Mouse (Mus musculus): Measurements from ENCODE around the gene Sh3pxd2b. TPM values are rescaled to one million over a fixed set of nuclear protein-coding genes. Genes with fewer than 3 reads are reported as not detected.

Gene Sh3pxd2b
- polyA plus RNA-seq, 1 experiment from 2014 or later, result 1.3 TPM

GRCm38 (mm10) chr11:32424600-32424999 lies 77.0 kb downstream of the Sh3pxd2b start:
- Histone ChIP-seq H3K27ac (ENCODE audit: low read length) (no peak overlapping the region), H3K36me3 (ENCODE audit: control insufficient read depth, insufficient read depth) (no peaks in the 10 kb centered on the region), H3K4me3 (ENCODE audit: low read depth, low read length) (no peak overlapping the region), H3K4me2 (ENCODE audit: low read depth, low read length) (no peak overlapping the region), H3K9me3 (replicated peaks; ENCODE audit: control insufficient read depth, low read length) (no peaks in the 10 kb centered on the region), H3K27me3 (ENCODE audit: control insufficient read depth, insufficient read depth, low read depth, low read length) (no peaks in the 10 kb centered on the region), H3K9ac (ENCODE audit: low read depth, low read length) (no peak overlapping the region), H3K4me1 (ENCODE audit: control insufficient read depth, low read depth, low read length) (no peaks in the 10 kb centered on the region)
- 57% methylated on average over 4 of the region's 4 CpGs for WGBS (ENCODE audit: insufficient replicate concordance)
- ATAC-seq (ENCODE audit: low read depth), result no peak

- H3K27me3 ChIP-seq (ENCODE audit: control insufficient read depth, insufficient read depth, low read depth, low read length), result no peaks in the 10 kb centered on the region
- WGBS (ENCODE audit: insufficient replicate concordance), result 54% methylated on average over 10 of the region's 10 CpGs
- no peaks in the 10 kb centered on the region for H3K36me3 ChIP-seq (ENCODE audit: control insufficient read depth, insufficient read depth)
- H3K27ac ChIP-seq (ENCODE audit: low read length), result no peak overlapping the region
- no peaks in the 10 kb centered on the region for H3K9me3 ChIP-seq (replicated peaks; ENCODE audit: control insufficient read depth, low read length)
- no peaks in the 10 kb centered on the region for H3K4me1 ChIP-seq (ENCODE audit: control insufficient read depth, low read depth, low read length)
- H3K4me3 ChIP-seq (ENCODE audit: low read depth, low read length), result no peak overlapping the region
- H3K4me2 ChIP-seq (ENCODE audit: low read depth, low read length), result no peak overlapping the region
- no peak overlapping the region for H3K9ac ChIP-seq (ENCODE audit: low read depth, low read length)
- ATAC-seq (ENCODE audit: low read depth), result no peak
These were observed 77.5 kb downstream of the Sh3pxd2b start for GRCm38 (mm10) chr11:32425043-32425658.

GRCm38 (mm10) chr11:32427537-32427936 lies 79.9 kb downstream of the Sh3pxd2b start:
- ATAC-seq (ENCODE audit: low read depth), result no peak
- no peak overlapping the region for H3K27ac ChIP-seq (ENCODE audit: low read length)
- H3K4me1 ChIP-seq (ENCODE audit: control insufficient read depth, low read depth, low read length), result no peaks in the 10 kb centered on the region
- no peak overlapping the region for H3K9ac ChIP-seq (ENCODE audit: low read depth, low read length)
- no peaks in the 10 kb centered on the region for H3K27me3 ChIP-seq (ENCODE audit: control insufficient read depth, insufficient read depth, low read depth, low read length)
- no peak overlapping the region for H3K4me2 ChIP-seq (ENCODE audit: low read depth, low read length)
- 51% methylated on average over 7 of the region's 7 CpGs for WGBS (ENCODE audit: insufficient replicate concordance)
- H3K9me3 ChIP-seq (replicated peaks; ENCODE audit: control insufficient read depth, low read length), result no peaks in the 10 kb centered on the region
- no peak overlapping the region for H3K4me3 ChIP-seq (ENCODE audit: low read depth, low read length)
- H3K36me3 ChIP-seq (ENCODE audit: control insufficient read depth, insufficient read depth), result no peaks in the 10 kb centered on the region

- no peak overlapping the region for H3K27ac ChIP-seq (ENCODE audit: low read length)
- no peak overlapping the region for H3K9ac ChIP-seq (ENCODE audit: low read depth, low read length)
- no peaks in the 10 kb centered on the region for H3K36me3 ChIP-seq (ENCODE audit: control insufficient read depth, insufficient read depth)
- no peak for ATAC-seq (ENCODE audit: low read depth)
- no peak overlapping the region for H3K4me2 ChIP-seq (ENCODE audit: low read depth, low read length)
- H3K4me3 ChIP-seq (ENCODE audit: low read depth, low read length), result no peak overlapping the region
- 51% methylated on average over 6 of the region's 6 CpGs for WGBS (ENCODE audit: insufficient replicate concordance)
- H3K27me3 ChIP-seq (ENCODE audit: control insufficient read depth, insufficient read depth, low read depth, low read length), result no peaks in the 10 kb centered on the region
- H3K9me3 ChIP-seq (replicated peaks; ENCODE audit: control insufficient read depth, low read length), result no peaks in the 10 kb centered on the region
- no peaks in the 10 kb centered on the region for H3K4me1 ChIP-seq (ENCODE audit: control insufficient read depth, low read depth, low read length)
These were observed 87.9 kb downstream of the Sh3pxd2b start for GRCm38 (mm10) chr11:32435410-32436060.

GRCm38 (mm10) chr11:32442576-32442975 lies 95.0 kb downstream of the Sh3pxd2b start:
- Histone ChIP-seq H3K36me3 (ENCODE audit: control insufficient read depth, insufficient read depth) (no peaks in the 10 kb centered on the region), H3K4me3 (ENCODE audit: low read depth, low read length) (no peak overlapping the region), H3K4me1 (ENCODE audit: control insufficient read depth, low read depth, low read length) (no peaks in the 10 kb centered on the region), H3K9ac (ENCODE audit: low read depth, low read length) (no peak overlapping the region), H3K27ac (ENCODE audit: low read length) (no peak overlapping the region), H3K4me2 (ENCODE audit: low read depth, low read length) (no peak overlapping the region), H3K9me3 (replicated peaks; ENCODE audit: control insufficient read depth, low read length) (no peaks in the 10 kb centered on the region), H3K27me3 (ENCODE audit: control insufficient read depth, insufficient read depth, low read depth, low read length) (no peaks in the 10 kb centered on the region)
- ATAC-seq (ENCODE audit: low read depth), result no peak
- WGBS (ENCODE audit: insufficient replicate concordance), result 52% methylated on average over 3 of the region's 3 CpGs

GRCm38 (mm10) chr11:32444266-32444665 lies 96.6 kb downstream of the Sh3pxd2b start:
- H3K4me1 ChIP-seq (ENCODE audit: control insufficient read depth, low read depth, low read length), result no peaks in the 10 kb centered on the region
- no peak overlapping the region for H3K4me3 ChIP-seq (ENCODE audit: low read depth, low read length)
- no peak overlapping the region for H3K4me2 ChIP-seq (ENCODE audit: low read depth, low read length)
- no peaks in the 10 kb centered on the region for H3K9me3 ChIP-seq (replicated peaks; ENCODE audit: control insufficient read depth, low read length)
- no peak overlapping the region for H3K27ac ChIP-seq (ENCODE audit: low read length)
- ATAC-seq (ENCODE audit: low read depth), result no peak
- WGBS (ENCODE audit: insufficient replicate concordance), result 36% methylated on average over 1 of the region's 1 CpGs
- no peak overlapping the region for H3K9ac ChIP-seq (ENCODE audit: low read depth, low read length)
- H3K27me3 ChIP-seq (ENCODE audit: control insufficient read depth, insufficient read depth, low read depth, low read length), result no peaks in the 10 kb centered on the region
- no peaks in the 10 kb centered on the region for H3K36me3 ChIP-seq (ENCODE audit: control insufficient read depth, insufficient read depth)

- ATAC-seq (ENCODE audit: low read depth), result no peak
- H3K27ac ChIP-seq (ENCODE audit: low read length), result no peak overlapping the region
- H3K4me2 ChIP-seq (ENCODE audit: low read depth, low read length), result no peak overlapping the region
- 38% methylated on average over 1 of the region's 1 CpGs for WGBS (ENCODE audit: insufficient replicate concordance)
- no peaks in the 10 kb centered on the region for H3K9me3 ChIP-seq (replicated peaks; ENCODE audit: control insufficient read depth, low read length)
- H3K27me3 ChIP-seq (ENCODE audit: control insufficient read depth, insufficient read depth, low read depth, low read length), result no peaks in the 10 kb centered on the region
- no peaks in the 10 kb centered on the region for H3K4me1 ChIP-seq (ENCODE audit: control insufficient read depth, low read depth, low read length)
- no peak overlapping the region for H3K9ac ChIP-seq (ENCODE audit: low read depth, low read length)
- H3K4me3 ChIP-seq (ENCODE audit: low read depth, low read length), result no peak overlapping the region
- no peaks in the 10 kb centered on the region for H3K36me3 ChIP-seq (ENCODE audit: control insufficient read depth, insufficient read depth)
These were observed 97.5 kb downstream of the Sh3pxd2b start for GRCm38 (mm10) chr11:32445135-32445534.

GRCm38 (mm10) chr11:32445637-32446226 lies 98.1 kb downstream of the Sh3pxd2b start:
- no peaks in the 10 kb centered on the region for H3K27me3 ChIP-seq (ENCODE audit: control insufficient read depth, insufficient read depth, low read depth, low read length)
- WGBS (ENCODE audit: insufficient replicate concordance), result 23% methylated on average over 6 of the region's 6 CpGs
- no peaks in the 10 kb centered on the region for H3K36me3 ChIP-seq (ENCODE audit: control insufficient read depth, insufficient read depth)
- no peaks in the 10 kb centered on the region for H3K4me1 ChIP-seq (ENCODE audit: control insufficient read depth, low read depth, low read length)
- H3K9ac ChIP-seq (ENCODE audit: low read depth, low read length), result no peak overlapping the region
- H3K9me3 ChIP-seq (replicated peaks; ENCODE audit: control insufficient read depth, low read length), result no peaks in the 10 kb centered on the region
- ATAC-seq (ENCODE audit: low read depth), result no peak
- no peak overlapping the region for H3K27ac ChIP-seq (ENCODE audit: low read length)
- no peak overlapping the region for H3K4me3 ChIP-seq (ENCODE audit: low read depth, low read length)
- H3K4me2 ChIP-seq (ENCODE audit: low read depth, low read length), result no peak overlapping the region

GRCm38 (mm10) chr11:32450216-32450615 lies 102.6 kb downstream of the Sh3pxd2b start:
- Histone ChIP-seq H3K4me2 (ENCODE audit: low read depth, low read length) (no peak overlapping the region), H3K9ac (ENCODE audit: low read depth, low read length) (no peak overlapping the region), H3K4me3 (ENCODE audit: low read depth, low read length) (no peak overlapping the region), H3K36me3 (ENCODE audit: control insufficient read depth, insufficient read depth) (no peaks in the 10 kb centered on the region), H3K27ac (ENCODE audit: low read length) (no peak overlapping the region), H3K4me1 (ENCODE audit: control insufficient read depth, low read depth, low read length) (peaks cover 7% of the 10 kb centered on the region), H3K27me3 (ENCODE audit: control insufficient read depth, insufficient read depth, low read depth, low read length) (peaks cover 6% of the 10 kb centered on the region), H3K9me3 (replicated peaks; ENCODE audit: control insufficient read depth, low read length) (no peaks in the 10 kb centered on the region)
- 0% methylated on average over 1 of the region's 1 CpGs for WGBS (ENCODE audit: insufficient replicate concordance)
- ATAC-seq (ENCODE audit: low read depth), result no peak
